Mouse (Mus musculus) layer of hippocampus, postnatal 36 days (tissue): Measurements from ENCODE around the gene Adgra3. TPM values are rescaled to one million over a fixed set of nuclear protein-coding genes. Genes with fewer than 3 reads are reported as not detected.

ENCODE experiments used
- DNase-seq, 2 experiments: peaks; one replicate each; pipeline ENCODE4 v3.0.0; 2022
- total RNA-seq, 2 experiments: library from RNA; stranded (reverse); gene quantifications; 2 replicates each; pipeline ENCODE4 v1.2.3; 2021

The Adgra3 gene
- total RNA-seq = 10 to 100 TPM; 24.4 to 29.4 TPM

DNA sequence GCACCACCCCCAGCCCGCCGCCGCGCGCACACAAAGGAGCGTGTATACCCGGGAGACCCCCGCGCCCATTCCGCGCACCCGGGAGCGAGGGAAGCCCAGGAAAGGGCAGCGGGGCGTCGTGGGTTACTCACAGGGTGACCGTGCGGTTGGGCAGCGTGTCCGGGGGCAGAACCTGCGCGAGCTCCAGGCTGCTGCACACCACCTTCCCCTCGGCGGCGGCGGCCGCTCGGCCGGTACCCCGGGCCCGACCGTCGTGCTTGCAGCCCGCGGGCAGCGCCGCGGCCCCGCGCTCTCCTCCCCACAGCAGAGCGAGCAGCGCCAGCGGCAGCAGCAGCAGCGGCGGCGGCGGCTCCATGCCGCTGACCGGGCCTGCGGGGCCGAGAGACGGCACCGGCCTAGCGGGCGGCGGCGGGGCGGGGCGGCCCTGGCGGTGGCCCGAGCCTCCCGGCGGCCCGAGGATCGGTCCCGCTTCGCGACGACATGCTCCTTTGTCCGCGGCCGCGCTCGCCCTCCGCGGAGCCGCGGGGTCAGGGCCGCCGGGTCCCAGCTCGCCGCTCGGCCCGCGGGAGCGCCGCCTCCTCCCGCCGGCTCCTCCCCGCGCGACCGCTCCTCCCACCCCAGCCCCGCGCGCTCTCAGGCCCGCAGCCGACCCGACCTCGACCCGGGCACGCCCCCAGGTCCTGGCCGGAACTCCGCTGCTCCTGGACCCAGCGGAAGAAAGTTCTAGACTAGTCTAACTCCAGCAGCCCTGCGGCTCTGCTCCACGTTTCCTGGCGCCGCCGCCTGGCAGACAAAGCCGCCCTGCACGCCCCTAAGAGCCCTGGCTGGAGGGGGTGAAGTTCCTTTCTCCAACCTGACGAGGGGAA is at the start of gene Adgra3:
Gene Adgra3, minus strand, starts transcription at position 586 of the 866 bp plus-strand sequence.
- peak; percentile 45 to 47 for DNase-seq

DNA sequence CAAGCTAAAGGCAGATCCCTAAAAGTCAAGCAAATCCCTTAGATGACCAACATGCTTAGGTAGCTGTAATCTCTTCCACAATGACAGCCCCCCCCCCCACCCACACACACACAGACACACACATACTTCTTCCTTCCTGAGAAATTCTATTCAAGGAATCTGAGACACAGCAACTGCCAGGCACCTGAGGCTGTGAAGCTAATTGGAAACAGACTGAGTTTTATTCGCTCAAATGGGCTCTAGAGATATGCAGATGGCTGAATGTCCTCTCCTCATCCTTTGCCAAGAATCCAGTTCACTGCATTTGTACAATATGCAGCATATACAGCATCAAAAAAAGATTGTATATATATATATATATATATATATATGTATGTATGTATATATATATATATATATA is 24.6 kb upstream of the Adgra3 start:
- no peak for DNase-seq

DNA sequence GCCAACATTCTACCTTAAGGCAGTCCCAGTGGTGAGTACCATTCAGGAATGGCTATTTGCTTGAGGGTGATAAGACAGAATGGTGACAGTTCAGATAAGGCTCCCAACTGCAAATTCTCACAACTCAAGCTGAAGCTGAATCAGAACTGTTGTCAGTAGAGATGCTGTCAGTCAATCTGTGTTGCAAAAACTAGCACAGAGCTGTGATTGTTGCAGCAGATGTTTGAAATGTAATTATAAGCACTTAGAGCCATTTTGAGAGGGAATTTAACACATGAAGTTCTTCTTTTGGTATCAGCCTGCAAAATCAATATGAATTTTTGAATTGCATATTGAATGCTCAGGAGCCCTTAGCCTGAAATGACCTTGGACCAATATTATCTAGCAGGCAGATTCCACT is 15.4 kb upstream of the Adgra3 start:
- no peak for DNase-seq

DNA sequence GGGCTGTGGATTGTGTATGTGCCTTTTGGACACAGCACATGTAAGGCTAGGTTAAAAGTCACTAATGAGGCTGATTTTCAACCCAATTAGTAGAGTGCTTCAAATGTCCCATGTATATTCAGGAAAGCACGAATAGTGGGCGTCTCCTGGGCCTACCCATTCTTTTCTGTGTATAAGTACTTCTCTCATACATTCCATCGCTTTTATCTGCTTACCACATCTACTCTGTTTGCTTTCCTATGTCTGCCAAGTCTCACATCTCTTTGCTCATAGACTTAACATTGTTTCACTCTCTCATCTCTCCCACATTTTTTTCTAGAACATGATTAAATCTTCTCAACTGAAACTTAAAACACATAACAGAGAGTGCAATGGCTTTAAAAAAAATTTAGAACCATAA is 5.4 kb upstream of the Adgra3 start:
- no peak for DNase-seq

DNA sequence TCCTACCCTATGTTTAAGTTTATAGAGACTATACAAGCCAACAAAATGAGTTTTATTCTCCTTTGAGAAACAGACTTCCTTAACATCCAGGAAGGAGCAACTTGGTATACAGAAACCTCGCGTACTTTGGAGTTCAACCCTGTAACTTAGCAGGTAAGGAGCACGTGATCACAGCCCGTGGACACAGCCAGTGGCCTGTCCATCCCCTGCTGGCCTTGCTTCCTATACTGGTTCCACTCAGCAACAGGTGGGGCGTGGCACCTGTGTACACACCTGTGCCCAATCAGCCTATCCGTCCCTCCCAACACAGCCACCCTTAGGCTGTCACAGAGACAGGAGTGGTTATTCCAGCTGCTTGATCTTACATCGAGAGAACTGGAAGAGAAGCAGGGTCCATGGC is 780 bp upstream of the Adgra3 start:
- DNase-seq = no peak

DNA sequence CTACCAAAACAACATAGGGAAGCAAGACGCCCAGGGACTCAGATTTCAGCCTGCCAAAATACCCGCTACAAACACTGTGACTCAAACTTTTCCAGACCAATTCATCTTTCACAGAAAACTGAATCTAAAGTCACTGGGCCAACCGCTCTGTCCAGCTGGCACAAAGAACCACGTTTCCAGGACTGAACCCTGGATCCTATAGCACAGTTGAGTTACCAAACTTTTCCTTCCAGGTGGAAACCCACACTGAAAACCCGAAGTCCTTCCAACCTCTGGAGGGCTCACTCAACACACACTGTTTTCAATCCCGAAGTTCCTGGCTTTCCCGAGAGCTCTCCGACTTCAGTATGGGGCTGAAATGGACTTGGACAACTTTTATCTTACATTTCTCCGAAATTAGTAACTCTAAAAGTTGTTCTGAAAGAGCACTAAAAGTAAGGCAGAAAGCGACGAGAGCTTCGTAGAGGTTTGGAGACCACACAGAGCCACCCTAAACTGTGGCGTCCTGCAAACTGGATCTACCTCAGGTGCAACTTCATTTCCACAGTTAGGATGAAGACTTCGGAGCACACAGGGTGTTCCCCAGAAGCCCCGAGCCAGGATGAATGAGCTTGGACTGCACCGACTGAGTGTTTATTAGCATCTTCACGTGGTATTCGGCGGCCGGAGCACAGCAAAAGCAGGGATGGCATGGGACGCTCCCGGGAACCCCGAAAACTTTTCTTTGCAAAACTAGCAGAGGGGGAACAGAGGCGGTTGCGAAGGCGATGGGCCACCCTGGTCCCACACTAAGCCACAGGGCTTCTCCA is 990 bp downstream of the Adgra3 start:
- DNase-seq = no peak

DNA sequence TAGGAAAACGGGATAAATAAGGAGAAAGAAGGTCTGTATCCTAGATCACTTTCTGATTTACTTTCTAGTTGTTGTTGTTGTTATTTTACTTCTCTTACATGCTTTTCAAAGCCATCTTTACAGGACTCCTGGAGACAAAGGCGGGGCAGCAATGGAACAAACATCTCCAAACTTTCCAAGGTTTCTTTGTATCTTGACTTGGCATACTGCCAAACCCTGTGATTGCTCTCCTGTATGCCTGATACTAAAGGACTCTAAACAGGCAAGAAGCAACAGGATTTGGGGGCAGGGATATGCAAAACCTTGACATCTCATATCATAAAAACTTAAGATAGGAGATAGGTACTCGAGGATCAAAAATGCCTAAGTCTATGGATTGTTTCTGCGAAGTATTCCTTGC is 6.3 kb downstream of the Adgra3 start:
- no peak for DNase-seq

DNA sequence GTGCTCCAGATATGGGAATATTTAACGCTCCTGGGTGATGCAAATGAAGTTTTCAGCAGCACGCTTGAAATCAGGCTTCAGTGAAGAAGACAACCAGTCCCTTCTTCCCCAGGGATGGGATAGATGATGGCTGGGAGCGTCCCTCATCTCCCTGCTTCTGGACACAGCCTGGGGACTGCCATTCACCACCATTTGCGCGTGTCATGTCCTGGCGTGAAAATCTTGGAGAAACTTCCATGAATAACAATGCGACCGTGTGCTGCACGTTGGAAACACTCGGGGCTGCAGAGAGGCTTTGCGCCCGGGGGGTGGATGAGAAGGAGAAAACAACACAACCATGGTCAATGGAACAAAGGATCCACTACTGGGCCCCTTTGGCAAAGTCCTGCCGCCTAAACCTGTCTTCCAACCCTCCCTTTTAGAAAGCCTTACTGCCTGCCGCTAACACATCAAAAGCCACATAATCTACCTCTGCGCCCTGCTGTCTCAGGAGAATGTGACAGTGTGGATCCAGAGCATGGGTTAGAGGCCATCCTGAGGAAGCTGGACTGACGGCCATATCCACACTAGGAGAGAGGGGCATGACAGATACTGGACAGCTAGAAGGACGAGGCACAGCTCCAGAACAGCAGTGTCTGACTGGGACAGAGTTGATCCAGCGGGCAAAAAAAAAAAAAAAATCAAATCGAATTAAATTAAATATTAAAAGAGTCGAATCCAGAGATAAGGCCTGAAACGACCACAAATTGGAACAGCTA is 8.0 kb downstream of the Adgra3 start:
- no peak for DNase-seq

DNA sequence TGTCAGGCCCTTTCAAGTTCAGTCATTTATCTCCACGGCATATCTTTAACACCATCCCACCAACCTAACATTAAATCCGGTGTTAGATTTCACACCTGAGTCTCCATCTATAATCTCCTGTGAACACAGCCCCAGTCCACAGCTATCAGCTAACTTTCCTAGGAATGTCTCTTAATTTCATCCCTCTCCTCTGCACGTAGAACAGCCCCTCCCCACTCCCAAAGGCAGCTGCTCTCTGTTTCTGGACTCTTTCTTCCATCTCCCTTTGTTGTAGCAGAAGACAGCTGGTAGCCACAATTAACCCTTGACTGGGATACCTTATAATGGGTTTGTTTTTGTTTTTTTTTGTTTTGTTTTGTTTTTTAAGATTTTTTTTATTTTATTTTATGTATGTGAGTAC is 8.8 kb downstream of the Adgra3 start:
- DNase-seq = no peak

DNA sequence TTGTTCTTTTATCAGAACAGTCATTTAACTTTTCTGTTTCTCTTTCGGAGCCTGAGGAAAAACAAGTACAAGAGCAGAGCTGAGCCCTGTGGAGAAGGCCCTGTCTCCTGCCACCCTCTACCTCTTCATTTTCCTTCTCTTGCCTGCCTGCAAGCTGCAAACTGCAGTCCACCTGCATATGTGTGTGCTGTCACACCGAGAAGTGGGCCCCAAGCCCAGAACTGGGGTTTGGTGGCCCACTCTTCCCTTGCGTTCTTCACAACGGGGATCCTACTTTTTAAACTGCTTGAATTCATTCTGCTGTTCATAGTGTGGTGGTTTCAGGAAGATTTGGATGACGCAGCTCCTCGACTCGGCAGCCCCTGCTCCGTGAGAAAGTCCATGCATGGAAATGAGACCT is 9.3 kb downstream of the Adgra3 start:
- no peak for DNase-seq

DNA sequence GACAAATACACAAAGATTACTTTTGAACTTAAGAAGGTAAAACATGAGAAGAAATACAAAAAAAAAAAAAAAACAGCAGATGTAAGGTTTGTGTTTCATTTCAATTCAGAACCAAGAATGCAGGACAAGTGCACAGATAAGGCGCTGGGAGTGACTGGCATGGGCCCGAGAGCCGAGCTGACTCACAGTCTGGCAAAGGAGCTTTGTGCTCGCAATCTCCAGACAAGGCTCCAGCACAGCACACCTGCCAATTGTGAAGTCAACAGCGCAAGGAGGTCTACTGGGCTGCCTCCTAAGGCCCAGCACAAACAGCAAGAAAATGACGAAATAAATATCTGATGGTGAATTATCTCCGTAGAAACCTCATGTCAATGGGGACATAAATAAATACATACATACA is 9.8 kb downstream of the Adgra3 start:
- no peak for DNase-seq

DNA sequence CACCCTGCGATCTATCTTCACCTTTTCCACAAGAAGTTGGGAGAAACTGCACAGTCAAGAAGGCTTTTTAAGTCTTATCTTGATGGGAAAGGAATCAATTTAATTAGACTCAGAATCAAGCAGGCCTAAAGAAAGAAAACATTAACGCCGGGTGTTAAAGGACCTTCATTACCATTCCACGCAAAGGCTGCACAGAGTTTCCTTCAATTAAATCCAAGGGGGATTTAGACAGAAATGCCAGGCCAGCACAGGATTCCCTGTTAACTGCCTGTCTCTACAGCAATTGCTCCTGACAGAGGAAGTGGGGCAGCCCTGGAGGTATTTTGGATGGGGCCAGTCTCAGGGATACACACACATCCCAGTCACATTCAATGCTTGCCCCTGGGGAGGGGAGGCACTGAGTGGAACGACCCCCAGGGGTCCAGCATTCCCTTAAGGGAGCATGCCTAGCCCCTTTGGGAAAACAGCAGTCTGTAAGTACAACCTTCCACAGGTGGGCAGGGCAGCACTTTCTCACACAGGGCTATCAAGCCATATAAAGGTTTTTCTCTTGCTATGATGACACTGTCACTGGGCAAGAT is 10.4 kb downstream of the Adgra3 start:
- no peak for DNase-seq

DNA sequence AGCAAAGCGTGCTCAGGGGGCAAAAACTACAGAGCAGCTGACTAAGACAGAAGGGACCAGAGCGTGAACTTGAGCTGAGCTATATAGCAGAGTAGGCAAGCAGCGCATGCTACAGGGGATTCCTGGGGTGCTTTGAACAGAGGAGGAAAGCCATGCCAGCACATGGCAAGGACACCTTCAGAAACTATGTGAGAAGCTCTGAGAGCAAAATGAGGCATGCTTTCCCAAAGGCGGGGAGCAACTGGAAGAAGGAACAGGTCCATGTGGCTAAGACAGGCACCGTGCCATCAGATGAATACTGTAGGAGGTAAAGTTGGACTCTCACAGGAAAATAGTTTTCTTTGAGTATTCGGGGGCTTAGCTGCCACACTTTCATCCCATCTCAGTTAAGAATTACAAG is 13.6 kb downstream of the Adgra3 start:
- DNase-seq = no peak

DNA sequence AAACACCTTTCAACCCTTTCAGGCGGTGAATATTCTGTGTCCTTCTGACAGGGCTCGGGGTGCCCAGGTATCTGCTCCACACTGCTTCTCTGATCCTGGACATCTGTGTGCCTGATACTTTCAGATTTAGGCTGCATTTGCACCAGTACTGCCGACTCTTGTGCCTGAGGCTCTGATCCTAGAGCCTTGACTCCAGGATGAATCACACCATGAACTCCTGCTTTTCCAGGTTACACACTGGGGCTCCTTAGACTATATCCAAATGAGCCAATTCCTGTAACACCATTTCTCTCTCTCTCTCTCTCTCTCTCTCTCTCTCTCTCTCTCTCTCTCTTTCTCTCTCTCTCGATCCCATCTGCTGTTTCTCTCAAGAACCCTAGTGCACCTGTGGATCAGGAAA is 15.1 kb downstream of the Adgra3 start:
- no peak for DNase-seq

DNA sequence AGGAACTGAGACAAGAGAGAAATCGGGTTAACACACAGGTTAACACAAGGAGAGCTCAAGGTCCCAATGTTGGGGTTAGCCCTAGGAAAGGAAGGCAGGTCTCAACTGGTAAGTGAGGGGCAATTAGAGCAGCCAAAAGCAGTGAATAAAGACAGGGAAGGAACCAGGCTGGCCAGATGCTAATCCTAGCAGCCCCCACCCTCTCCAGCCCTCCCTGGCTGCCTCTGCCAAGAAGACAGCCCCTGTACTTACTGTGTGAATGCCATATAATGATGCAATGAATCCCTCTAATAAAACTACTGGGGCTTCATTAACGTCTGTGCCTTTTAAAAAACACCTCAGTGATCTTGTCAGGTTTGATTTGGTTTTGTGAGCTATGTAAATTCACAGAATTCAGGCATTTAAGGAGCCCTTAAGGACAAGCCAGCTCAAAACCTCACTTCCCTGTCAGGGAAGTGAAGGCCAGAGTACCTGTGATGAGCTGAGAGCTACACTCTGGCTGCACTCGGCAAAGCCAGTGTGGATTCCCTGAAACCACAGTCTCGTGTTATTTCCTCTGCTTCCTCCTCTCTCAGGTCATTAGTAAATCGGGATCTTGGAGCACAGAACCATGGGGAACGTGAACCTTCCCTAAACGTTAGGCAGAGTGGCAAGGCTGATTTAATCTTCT is 16.4 kb downstream of the Adgra3 start:
- DNase-seq = no peak

DNA sequence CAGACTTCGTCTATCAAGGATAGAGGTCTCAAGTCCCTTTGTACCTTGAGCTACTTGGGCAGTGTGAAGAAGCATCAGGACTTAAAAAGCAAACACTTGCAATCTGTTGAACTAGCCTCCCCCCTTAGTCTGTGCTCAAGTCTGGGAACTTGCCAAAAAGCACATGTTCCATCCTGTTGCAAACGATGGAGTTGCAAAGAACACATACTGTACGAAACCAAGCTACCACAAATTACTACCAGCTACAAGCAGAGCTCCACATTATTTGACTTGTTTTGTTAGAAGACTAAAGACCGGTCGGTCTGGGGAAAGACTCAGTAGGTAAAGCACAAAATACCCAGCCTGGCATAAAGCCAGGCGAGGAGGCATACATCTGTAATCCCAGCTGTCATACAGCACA is 19.3 kb downstream of the Adgra3 start:
- no peak for DNase-seq

DNA sequence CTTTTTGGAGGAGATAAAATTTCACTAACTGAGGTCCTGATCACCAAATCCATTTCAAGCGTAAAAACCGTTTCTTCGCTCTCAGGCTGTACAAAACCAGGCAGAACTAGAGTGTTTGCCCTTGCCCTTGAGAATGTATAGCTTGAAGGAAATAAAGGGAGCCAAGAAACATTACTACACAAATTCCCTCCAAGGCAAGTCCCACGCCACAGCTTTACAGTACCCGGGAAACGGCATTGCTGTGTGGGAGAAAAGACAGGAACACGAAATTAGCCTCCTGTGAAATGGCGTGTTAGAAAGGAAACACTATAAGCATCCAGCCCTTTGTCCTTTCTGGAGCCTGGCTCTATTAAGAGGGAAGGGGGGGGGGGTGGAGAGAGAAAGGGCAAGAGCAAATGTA is 21.1 kb downstream of the Adgra3 start:
- DNase-seq = no peak

DNA sequence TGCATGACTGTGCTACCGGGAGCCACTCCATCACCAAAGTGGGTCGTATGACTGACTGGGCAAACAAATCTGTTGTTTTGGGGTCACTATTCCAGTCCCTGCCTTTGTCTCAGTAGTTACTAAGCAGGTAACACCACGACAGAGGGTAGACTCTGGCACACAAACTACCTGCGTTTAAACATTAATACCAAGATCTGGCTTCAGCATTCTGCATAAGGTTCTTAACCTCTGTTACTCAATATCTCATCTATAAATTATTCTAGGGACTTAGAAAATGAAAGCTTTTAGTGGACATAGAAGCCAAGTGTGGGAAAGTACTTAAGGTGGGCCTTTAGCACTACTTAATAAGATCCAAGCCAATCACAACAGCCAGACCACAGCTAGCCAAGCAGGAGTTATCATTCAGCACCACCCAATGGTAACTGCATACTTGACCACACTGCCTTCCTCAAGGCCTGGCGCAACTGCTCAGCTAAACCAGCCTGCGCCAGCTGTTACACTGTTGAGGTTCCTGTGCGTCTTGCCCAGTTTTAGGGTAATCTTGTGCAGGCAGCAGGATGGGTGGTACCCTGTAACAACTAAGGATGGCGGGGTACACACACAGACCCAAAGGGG is 23.8 kb downstream of the Adgra3 start:
- DNase-seq = no peak

DNA sequence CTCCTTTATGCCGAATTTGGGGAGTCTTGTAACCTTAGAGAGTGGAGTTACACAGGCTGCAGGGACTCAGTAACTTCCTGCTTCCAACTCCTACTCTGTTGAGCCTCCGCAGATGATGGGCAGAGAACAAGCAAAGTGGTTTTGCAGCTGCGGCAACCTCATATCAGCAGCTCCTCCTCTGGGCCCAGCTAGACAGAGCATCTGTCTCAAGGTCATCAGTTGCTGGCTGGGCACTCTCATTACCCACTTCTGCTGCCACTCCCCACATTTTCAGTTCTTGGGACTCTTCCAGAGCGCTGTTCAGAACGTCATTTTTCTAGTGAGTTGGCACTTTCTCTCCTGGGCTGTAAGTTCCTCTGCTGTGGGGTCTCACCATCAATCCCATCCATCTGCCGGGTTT is 24.6 kb downstream of the Adgra3 start:
- no peak for DNase-seq

DNA sequence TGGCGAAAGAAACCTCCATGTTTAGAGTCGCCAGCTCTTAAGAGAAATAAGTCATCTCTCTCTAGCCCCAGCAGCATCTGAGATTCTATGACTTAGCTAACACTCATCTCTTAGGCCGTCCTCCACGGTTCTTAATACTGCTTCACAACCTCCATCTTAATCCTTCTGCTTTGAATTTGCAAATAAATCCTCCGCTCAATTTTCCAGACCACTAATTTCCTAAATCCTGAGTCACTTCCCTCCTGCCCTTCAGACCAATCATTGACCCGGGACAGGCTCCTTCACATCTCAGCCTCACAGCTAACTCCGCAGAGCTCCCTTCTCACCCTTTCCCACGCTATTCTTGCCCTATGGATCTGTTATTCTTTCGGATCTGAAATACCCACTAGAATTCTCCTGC is 25.1 kb downstream of the Adgra3 start:
- no peak for DNase-seq

DNA sequence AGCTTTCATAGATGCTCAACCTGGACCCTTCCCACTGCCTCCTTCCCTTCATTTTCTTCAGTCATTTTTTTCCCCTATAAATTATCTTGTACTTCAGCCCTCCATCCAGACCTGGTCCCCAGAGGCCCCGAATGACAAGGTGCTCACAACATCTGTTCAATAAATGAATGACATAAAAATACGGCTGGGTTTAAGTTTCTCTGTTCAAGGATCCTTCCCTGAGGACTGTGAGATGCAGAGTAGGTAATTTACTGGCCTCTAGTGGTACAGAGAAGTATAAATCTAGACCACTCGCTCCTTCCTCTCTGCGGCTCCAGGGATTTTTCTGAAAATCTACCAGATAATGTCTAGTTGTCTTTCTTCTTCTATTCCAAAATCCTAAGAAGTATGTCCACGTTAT is 26.5 kb downstream of the Adgra3 start:
- no peak for DNase-seq
